Mouse (Mus musculus) hindbrain, embryonic 14.5 days (tissue): ENCODE data around the gene Map7d3. TPM values are rescaled to one million over a fixed set of nuclear protein-coding genes. Genes with fewer than 3 reads are reported as not detected.

Source experiments
- ATAC-seq: fragments of 200-750 bp; cut with Nextera tagmentation; 2 replicates; pipeline ENCODE4 v1.8.0; 2017; ENCODE audit warnings: moderate number of reproducible peaks, mild to moderate bottlenecking, moderate TSS enrichment, moderate library complexity; ENCODE audit not compliant: low FRiP score
- DNase-seq: peaks from one replicate; pipeline ENCODE4 v3.0.0-alpha.2; 2015; ENCODE audit warnings: low spot score
- H3K27ac ChIP-seq: fragments of 300-500 bp; sonication (generic); 2 replicates; pipeline ENCODE4 v1.5.1; 2014; ENCODE audit warnings: mild to moderate bottlenecking, moderate library complexity
- H3K27me3 ChIP-seq: fragments of 300-500 bp; sonication (generic); 2 replicates; pipeline ENCODE4 v1.6.1; 2014; ENCODE audit warnings: mild to moderate bottlenecking, low read length, mixed read lengths; ENCODE audit not compliant: control insufficient read depth, insufficient read depth
- H3K36me3 ChIP-seq: fragments of 300-500 bp; sonication (generic); replicated peaks from 2 replicates; pipeline ENCODE4 v1.6.1; 2014; ENCODE audit not compliant: control insufficient read depth, insufficient read depth
- H3K4me1 ChIP-seq: fragments of 300-500 bp; sonication (generic); replicated peaks from 2 replicates; pipeline ENCODE4 v1.6.1; 2014; ENCODE audit warnings: antibody characterized with exemption, low read length, mixed read lengths; ENCODE audit not compliant: control insufficient read depth, insufficient read depth
- H3K4me2 ChIP-seq: fragments of 300-500 bp; sonication (generic); replicated peaks from 2 replicates; pipeline ENCODE4 v1.6.1; 2014; ENCODE audit warnings: mild to moderate bottlenecking, moderate library complexity
- H3K4me3 ChIP-seq: fragments of 300-500 bp; sonication (generic); replicated peaks from 2 replicates; pipeline ENCODE4 v1.5.1; 2014; ENCODE audit warnings: mild to moderate bottlenecking, low read length
- H3K9ac ChIP-seq: fragments of 300-500 bp; sonication (generic); 2 replicates; pipeline ENCODE4 v1.6.1; 2014
- H3K9me3 ChIP-seq: fragments of 300-500 bp; sonication (generic); 2 replicates; pipeline ENCODE4 v1.6.1; 2016; ENCODE audit warnings: low read length; ENCODE audit not compliant: control insufficient read depth
- WGBS: fragments of 180-500 bp; shearing (Covaris S2); extraction: QIAGEN DNeasy Blood & Tissue Kit; methylation state at CpG from one replicate; pipeline ENCODE4 v1.1.7; 2014; 5-methylcytosine and 5-hydroxymethylcytosine counted together
- polyA plus RNA-seq: library from polyadenylated mRNA; unstranded; fragments of >200 nt; fragmentation: Nextera tagmentation; extraction: Ambion mirVana; gene quantifications from 2 replicates; pipeline ENCODE4 v1.2.1, GENCODE M21; 2014

The Map7d3 gene
- polyA plus RNA-seq, 1 experiment from 2014 or later = 0.72 TPM

DNA sequence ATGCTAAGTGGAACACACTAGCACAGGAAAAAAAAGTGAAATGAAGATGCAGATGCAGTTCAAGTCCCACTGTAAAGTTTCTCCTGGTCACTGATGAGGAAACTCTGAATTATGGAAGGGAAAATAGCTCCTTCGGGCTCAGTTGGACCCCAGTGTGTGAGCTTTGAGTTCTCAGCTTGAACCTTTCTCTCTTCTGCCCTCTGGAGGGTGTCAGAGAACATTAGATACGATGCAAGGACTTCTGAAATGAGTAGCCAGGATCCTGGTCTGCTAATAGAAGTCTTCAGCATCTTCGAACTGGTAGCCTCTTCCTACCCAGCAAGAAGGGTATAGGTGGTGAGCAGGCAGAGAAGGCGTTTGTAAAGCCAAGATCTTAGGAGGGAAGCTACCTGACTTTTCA is 70.6 kb downstream of the Map7d3 start:
- Histone ChIP-seq H3K4me2 (no peak overlapping the region), H3K36me3 (no peaks in the 10 kb centered on the region; the same call in 1 of the 2 replicates), H3K9ac (no peak overlapping the region), H3K9me3 (no peaks in the 10 kb centered on the region), H3K4me3 (no peak overlapping the region), H3K27me3 (no peaks in the 10 kb centered on the region), H3K4me1 (no peaks in the 10 kb centered on the region), H3K27ac (no peak overlapping the region)
- WGBS = 73% methylated on average over 4 of the region's 4 CpGs
- ATAC-seq (no peak), DNase-seq (no peak)

Other genes starting within 250 kb of the Map7d3 start
- 63.8 and 64.5 TPM in 2 replicates for gene Mmgt1, start 224.3 kb downstream of the Map7d3 start, polyA plus RNA-seq
- 53.3 and 69.0 TPM in 2 replicates for gene Slc9a6, start 212.6 kb downstream of the Map7d3 start, polyA plus RNA-seq
- gene Fhl1, start 90.5 kb downstream of the Map7d3 start, polyA plus RNA-seq = 192 and 215 TPM in 2 replicates
- gene Adgrg4, start 47.8 kb upstream of the Map7d3 start, polyA plus RNA-seq = not detected in 2 replicates
- gene Brs3, start 220.7 kb upstream of the Map7d3 start, polyA plus RNA-seq = 0.27 and 0.50 TPM in 2 replicates
- gene Htatsf1, start 231.3 kb upstream of the Map7d3 start, polyA plus RNA-seq = 77.9 and 82.4 TPM in 2 replicates